Mouse (Mus musculus): ENCODE measurements around the gene Fa2h. TPM values are rescaled to one million over a fixed set of nuclear protein-coding genes. Genes with fewer than 3 reads are reported as not detected.

The Fa2h gene
- polyA plus RNA-seq (2012; ENCODE audit: insufficient read depth, insufficient read length, missing spikeins), result 1.0 TPM in 1 of 2 replicates, not detected in the other

GRCm38 (mm10) chr8:111393391-111394363 is at the start of gene Fa2h:
Fa2h (minus strand) TSS chr8:111393824.
- no peak within 1 kb of the TSS for H3K27ac ChIP-seq (replicated peaks; ENCODE audit: low read depth, low read length)
- H3K4me3 ChIP-seq (ENCODE audit: insufficient read depth, low read depth, low read length), result peak within 1 kb of the TSS; percentile 36; the same call in 1 of the 2 replicates
- H3K4me1 ChIP-seq (ENCODE audit: control insufficient read depth, insufficient read depth, insufficient read length, low read length), result peaks cover 3% of the 10 kb centered on the region; the same call in 1 of the 2 replicates

GRCm38 (mm10) chr8:111439189-111439588 is 45.6 kb upstream of the Fa2h start:
- H3K27ac ChIP-seq (replicated peaks; ENCODE audit: low read depth, low read length), result no peak overlapping the region
- H3K4me3 ChIP-seq (ENCODE audit: insufficient read depth, low read depth, low read length), result no peak overlapping the region
- H3K4me1 ChIP-seq (ENCODE audit: control insufficient read depth, insufficient read depth, insufficient read length, low read length), result no peaks in the 10 kb centered on the region

- H3K4me1 ChIP-seq (ENCODE audit: control insufficient read depth, insufficient read depth, insufficient read length, low read length), result no peaks in the 10 kb centered on the region
- H3K4me3 ChIP-seq (ENCODE audit: insufficient read depth, low read depth, low read length), result no peak overlapping the region
- H3K27ac ChIP-seq (replicated peaks; ENCODE audit: low read depth, low read length), result no peak overlapping the region
Measured at GRCm38 (mm10) chr8:111435071-111435828, 41.6 kb upstream of the Fa2h start.

GRCm38 (mm10) chr8:111424646-111425045 is 31.0 kb upstream of the Fa2h start:
- H3K4me1 ChIP-seq (ENCODE audit: control insufficient read depth, insufficient read depth, insufficient read length, low read length), result no peaks in the 10 kb centered on the region
- H3K4me3 ChIP-seq (ENCODE audit: insufficient read depth, low read depth, low read length), result no peak overlapping the region
- no peak overlapping the region for H3K27ac ChIP-seq (replicated peaks; ENCODE audit: low read depth, low read length)

GRCm38 (mm10) chr8:111424181-111424580 is 30.6 kb upstream of the Fa2h start:
- Histone ChIP-seq H3K4me3 (ENCODE audit: insufficient read depth, low read depth, low read length) (no peak overlapping the region), H3K4me1 (ENCODE audit: control insufficient read depth, insufficient read depth, insufficient read length, low read length) (no peaks in the 10 kb centered on the region), H3K27ac (replicated peaks; ENCODE audit: low read depth, low read length) (no peak overlapping the region)

- Histone ChIP-seq H3K4me3 (ENCODE audit: insufficient read depth, low read depth, low read length) (no peak overlapping the region), H3K4me1 (ENCODE audit: control insufficient read depth, insufficient read depth, insufficient read length, low read length) (no peaks in the 10 kb centered on the region), H3K27ac (replicated peaks; ENCODE audit: low read depth, low read length) (no peak overlapping the region)
Measured at GRCm38 (mm10) chr8:111422614-111423013, 29.0 kb upstream of the Fa2h start.

- no peak overlapping the region for H3K27ac ChIP-seq (replicated peaks; ENCODE audit: low read depth, low read length)
- H3K4me3 ChIP-seq (ENCODE audit: insufficient read depth, low read depth, low read length), result no peak overlapping the region
- H3K4me1 ChIP-seq (ENCODE audit: control insufficient read depth, insufficient read depth, insufficient read length, low read length), result no peaks in the 10 kb centered on the region
Measured at GRCm38 (mm10) chr8:111419171-111419570, 25.5 kb upstream of the Fa2h start.

- no peak overlapping the region for H3K4me3 ChIP-seq (ENCODE audit: insufficient read depth, low read depth, low read length)
- H3K4me1 ChIP-seq (ENCODE audit: control insufficient read depth, insufficient read depth, insufficient read length, low read length), result no peaks in the 10 kb centered on the region
- no peak overlapping the region for H3K27ac ChIP-seq (replicated peaks; ENCODE audit: low read depth, low read length)
Measured at GRCm38 (mm10) chr8:111418601-111419000, 25.0 kb upstream of the Fa2h start.

- Histone ChIP-seq H3K27ac (replicated peaks; ENCODE audit: low read depth, low read length) (no peak overlapping the region), H3K4me3 (ENCODE audit: insufficient read depth, low read depth, low read length) (no peak overlapping the region), H3K4me1 (ENCODE audit: control insufficient read depth, insufficient read depth, insufficient read length, low read length) (no peaks in the 10 kb centered on the region)
Measured at GRCm38 (mm10) chr8:111417222-111417621, 23.6 kb upstream of the Fa2h start.

- Histone ChIP-seq H3K4me1 (ENCODE audit: control insufficient read depth, insufficient read depth, insufficient read length, low read length) (no peaks in the 10 kb centered on the region), H3K27ac (replicated peaks; ENCODE audit: low read depth, low read length) (no peak overlapping the region), H3K4me3 (ENCODE audit: insufficient read depth, low read depth, low read length) (no peak overlapping the region)
Measured at GRCm38 (mm10) chr8:111403391-111403790, 9.8 kb upstream of the Fa2h start.

GRCm38 (mm10) chr8:111391268-111391667 is 2.4 kb downstream of the Fa2h start:
- Histone ChIP-seq H3K4me1 (ENCODE audit: control insufficient read depth, insufficient read depth, insufficient read length, low read length) (peaks cover 3% of the 10 kb centered on the region; the same call in 1 of the 2 replicates), H3K27ac (replicated peaks; ENCODE audit: low read depth, low read length) (no peak overlapping the region), H3K4me3 (ENCODE audit: insufficient read depth, low read depth, low read length) (no peak overlapping the region)

GRCm38 (mm10) chr8:111390837-111391236 is 2.8 kb downstream of the Fa2h start:
- Histone ChIP-seq H3K4me1 (ENCODE audit: control insufficient read depth, insufficient read depth, insufficient read length, low read length) (peaks cover 3% of the 10 kb centered on the region; the same call in 1 of the 2 replicates), H3K4me3 (ENCODE audit: insufficient read depth, low read depth, low read length) (no peak overlapping the region), H3K27ac (replicated peaks; ENCODE audit: low read depth, low read length) (no peak overlapping the region)

- H3K4me1 ChIP-seq (ENCODE audit: control insufficient read depth, insufficient read depth, insufficient read length, low read length), result peaks cover 3% of the 10 kb centered on the region; the same call in 1 of the 2 replicates
- no peak overlapping the region for H3K27ac ChIP-seq (replicated peaks; ENCODE audit: low read depth, low read length)
- H3K4me3 ChIP-seq (ENCODE audit: insufficient read depth, low read depth, low read length), result no peak overlapping the region
Measured at GRCm38 (mm10) chr8:111389581-111389980, 4.0 kb downstream of the Fa2h start.

- Histone ChIP-seq H3K4me3 (ENCODE audit: insufficient read depth, low read depth, low read length) (no peak overlapping the region), H3K4me1 (ENCODE audit: control insufficient read depth, insufficient read depth, insufficient read length, low read length) (no peaks in the 10 kb centered on the region), H3K27ac (replicated peaks; ENCODE audit: low read depth, low read length) (no peak overlapping the region)
Measured at GRCm38 (mm10) chr8:111385915-111386314, 7.7 kb downstream of the Fa2h start.

- no peak overlapping the region for H3K4me3 ChIP-seq (ENCODE audit: insufficient read depth, low read depth, low read length)
- H3K4me1 ChIP-seq (ENCODE audit: control insufficient read depth, insufficient read depth, insufficient read length, low read length), result no peaks in the 10 kb centered on the region
- no peak overlapping the region for H3K27ac ChIP-seq (replicated peaks; ENCODE audit: low read depth, low read length)
Measured at GRCm38 (mm10) chr8:111384628-111385027, 9.0 kb downstream of the Fa2h start.
